Mouse (Mus musculus): ENCODE measurements at regions not wholly inside any gene's neighbourhood (a gene's known extent, or its start where the extent isn't known, plus 50 kb on each side); places are given as distances from the start of the nearest gene placed in this dataset.

GRCm38 (mm10) chr14:71936373-71937156, 555.1 kb downstream of the Gm9195 start:
- intact Hi-C loops (cut with DNase I) = no loop called here

DNA sequence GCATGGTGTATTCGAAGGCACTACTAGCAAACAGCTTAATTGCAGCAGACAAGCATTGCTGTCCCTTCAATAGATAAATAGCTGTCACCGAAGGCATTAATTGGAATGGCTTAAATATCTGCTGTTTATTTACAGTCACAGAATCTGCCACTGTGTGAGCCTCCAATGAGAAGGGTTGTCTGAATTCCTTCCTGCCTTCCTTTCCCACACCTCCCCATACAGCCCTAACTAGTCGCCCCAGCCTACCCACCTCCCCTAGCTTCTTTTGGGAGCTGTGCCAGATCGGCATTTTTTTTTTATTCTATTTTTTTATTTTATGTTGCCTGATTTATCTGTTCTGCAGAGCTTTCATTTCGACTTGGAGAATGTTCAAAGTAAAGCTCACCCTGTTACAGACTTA, 575.7 kb downstream of the Gm9195 start:
- intact Hi-C loops (cut with DNase I) = no loop called here
- DNase-seq = no peak

More at GRCm38 (mm10) chr14:71936373-71937156, 555.1 kb downstream of the Gm9195 start:
- DNase-seq = no peak

GRCm38 (mm10) chr14:71910936-71911335, 580.7 kb downstream of the Gm9195 start:
- intact Hi-C loops (cut with DNase I) = no loop called here

GRCm38 (mm10) chr14:71895468-71895867, 596.2 kb downstream of the Gm9195 start:
- DNase-seq = no peak
- intact Hi-C loops (cut with DNase I) = no loop called here

More at GRCm38 (mm10) chr14:71910936-71911335, 580.7 kb downstream of the Gm9195 start:
- DNase-seq = no peak

DNA sequence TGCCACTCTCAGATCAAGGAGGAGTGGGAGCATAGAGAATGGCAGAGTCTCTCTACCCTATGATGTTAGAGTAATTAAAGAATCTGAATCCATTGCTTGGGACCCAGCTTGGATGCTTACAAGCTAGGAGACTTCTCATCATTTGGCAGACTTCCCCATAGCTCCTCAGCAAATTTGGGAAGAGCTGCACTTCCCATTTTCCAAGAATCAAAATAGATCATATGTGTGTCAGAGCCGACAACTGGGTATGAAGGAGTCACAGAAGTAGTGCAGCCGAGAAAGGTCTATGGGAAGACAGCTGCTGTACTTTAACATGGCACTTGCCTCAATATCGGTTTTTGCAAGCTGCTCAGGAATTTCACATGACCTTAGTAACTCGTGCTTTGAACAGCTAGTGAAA, 596.8 kb downstream of the Gm9195 start:
- intact Hi-C loops (cut with DNase I) = no loop called here

DNA sequence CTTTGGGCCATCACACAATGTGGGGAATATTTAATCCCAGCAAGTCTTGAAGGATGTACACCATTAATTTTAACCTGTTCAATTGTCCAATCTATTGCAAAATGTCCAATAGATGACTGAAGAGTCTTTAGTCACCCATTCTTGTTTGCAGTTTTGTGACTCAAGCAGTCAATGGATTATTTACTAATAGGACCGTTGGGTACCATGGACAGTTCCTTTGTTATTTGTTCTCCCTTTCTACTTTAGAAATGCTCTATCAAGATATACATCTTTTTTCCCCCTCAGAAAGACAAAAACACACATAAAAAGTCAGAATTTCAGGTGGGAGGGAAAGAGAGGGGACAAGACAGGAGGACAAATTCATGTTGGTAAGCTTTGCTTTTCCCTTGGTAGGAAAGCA, 598.3 kb downstream of the Gm9195 start:
- intact Hi-C loops (cut with DNase I) = no loop called here

More for the DNA sequence above, 596.8 kb downstream of the Gm9195 start:
- no peak for DNase-seq

DNA sequence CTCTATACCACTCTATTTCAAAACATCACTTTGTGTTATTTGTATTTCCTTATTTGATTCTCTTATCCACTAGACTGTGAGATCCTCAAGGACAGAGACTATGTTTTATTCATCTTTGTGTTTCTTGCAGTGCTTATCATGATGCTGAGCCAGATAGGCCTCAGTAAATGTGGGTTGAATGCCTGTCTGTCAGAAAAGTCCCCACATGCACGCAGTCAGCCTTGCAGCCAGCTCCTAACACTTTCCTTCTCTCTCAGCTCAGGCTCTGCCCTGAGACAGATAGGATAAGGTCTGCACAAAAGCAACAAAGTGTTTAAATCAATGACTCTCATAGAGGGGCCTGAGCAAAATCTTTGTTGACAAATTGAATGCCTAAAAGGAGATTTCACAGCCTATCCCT, 600.0 kb downstream of the Gm9195 start:
- intact Hi-C loops (cut with DNase I) = no loop called here
- DNase-seq = no peak

More for the DNA sequence above, 598.3 kb downstream of the Gm9195 start:
- no peak for DNase-seq

- intact Hi-C loops (cut with DNase I) = no loop called here
- DNase-seq = no peak
Measured at GRCm38 (mm10) chr14:71882871-71883270, 608.8 kb downstream of the Gm9195 start.

- intact Hi-C loops (cut with DNase I) = no loop called here
Measured at GRCm38 (mm10) chr14:71845546-71845945, 646.1 kb downstream of the Gm9195 start.

DNA sequence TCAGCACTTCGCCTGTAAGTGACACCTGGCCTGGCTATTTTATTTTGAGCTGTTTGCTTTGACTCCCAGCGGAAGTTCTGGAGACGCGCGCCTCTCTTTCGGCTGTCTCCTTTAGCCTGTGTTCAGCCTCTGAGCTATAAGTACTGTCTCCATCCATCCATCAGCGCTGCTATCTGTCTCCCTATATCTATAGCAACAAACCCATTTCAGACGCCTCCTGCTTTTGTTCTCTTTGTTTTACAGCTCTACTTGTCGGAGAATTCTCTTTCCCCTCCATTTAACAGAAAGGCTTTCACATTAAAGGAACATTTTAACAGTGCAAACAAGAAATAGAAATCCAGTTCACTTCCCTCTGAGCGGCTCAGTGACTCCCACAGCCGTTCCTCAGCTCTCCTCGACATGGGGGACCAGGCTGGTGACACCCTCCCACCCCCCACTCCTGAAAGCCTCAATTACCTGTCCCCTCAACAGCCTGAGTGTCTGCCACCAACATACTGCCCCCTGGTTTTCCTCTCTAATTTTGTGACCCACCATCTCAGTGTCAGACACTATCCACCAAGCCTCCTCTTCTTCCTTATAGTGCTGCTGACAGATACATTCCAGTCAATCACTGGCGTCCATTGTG, 682.7 kb downstream of the Gm9195 start:
- intact Hi-C loops (cut with DNase I) = no loop called here
- DNase-seq = no peak

More at GRCm38 (mm10) chr14:71845546-71845945, 646.1 kb downstream of the Gm9195 start:
- DNase-seq = no peak

GRCm38 (mm10) chr14:71805624-71806023, 686.0 kb downstream of the Gm9195 start:
- intact Hi-C loops (cut with DNase I) = no loop called here
- DNase-seq = no peak

GRCm38 (mm10) chr14:71799861-71800260, 691.8 kb downstream of the Gm9195 start:
- intact Hi-C loops (cut with DNase I) = no loop called here

GRCm38 (mm10) chr14:71795713-71796112, 695.9 kb downstream of the Gm9195 start:
- DNase-seq = no peak
- intact Hi-C loops (cut with DNase I) = no loop called here

More at GRCm38 (mm10) chr14:71799861-71800260, 691.8 kb downstream of the Gm9195 start:
- DNase-seq = no peak

GRCm38 (mm10) chr14:71776990-71777525, 714.6 kb downstream of the Gm9195 start:
- DNase-seq = no peak
- intact Hi-C loops (cut with DNase I) = no loop called here

- DNase-seq = no peak
- intact Hi-C loops (cut with DNase I) = no loop called here
Measured at GRCm38 (mm10) chr14:71766856-71767255, 724.8 kb downstream of the Gm9195 start.

GRCm38 (mm10) chr14:71728542-71728941, 763.1 kb downstream of the Gm9195 start:
- intact Hi-C loops (cut with DNase I) = no loop called here
- DNase-seq = no peak

DNA sequence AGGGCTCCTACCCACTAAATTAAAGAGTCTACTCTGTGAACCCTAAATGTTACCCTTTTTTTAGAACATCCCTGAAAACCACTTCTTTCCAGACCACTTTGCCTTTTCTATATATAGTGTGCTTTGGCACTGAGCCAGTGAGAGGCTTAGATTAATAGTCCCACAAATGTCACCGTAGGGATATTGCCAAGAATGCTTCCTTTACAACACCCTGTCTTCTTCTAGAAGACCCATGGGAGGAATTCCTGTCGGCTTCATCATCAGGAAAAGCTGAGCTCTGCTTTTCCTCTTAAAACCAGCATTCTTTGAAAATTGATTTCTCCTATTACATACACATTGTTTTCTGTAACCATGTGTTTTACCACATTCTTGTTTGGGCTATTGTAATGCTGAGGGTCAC, 768.1 kb downstream of the Gm9195 start:
- no peak for DNase-seq
- intact Hi-C loops (cut with DNase I) = no loop called here

DNA sequence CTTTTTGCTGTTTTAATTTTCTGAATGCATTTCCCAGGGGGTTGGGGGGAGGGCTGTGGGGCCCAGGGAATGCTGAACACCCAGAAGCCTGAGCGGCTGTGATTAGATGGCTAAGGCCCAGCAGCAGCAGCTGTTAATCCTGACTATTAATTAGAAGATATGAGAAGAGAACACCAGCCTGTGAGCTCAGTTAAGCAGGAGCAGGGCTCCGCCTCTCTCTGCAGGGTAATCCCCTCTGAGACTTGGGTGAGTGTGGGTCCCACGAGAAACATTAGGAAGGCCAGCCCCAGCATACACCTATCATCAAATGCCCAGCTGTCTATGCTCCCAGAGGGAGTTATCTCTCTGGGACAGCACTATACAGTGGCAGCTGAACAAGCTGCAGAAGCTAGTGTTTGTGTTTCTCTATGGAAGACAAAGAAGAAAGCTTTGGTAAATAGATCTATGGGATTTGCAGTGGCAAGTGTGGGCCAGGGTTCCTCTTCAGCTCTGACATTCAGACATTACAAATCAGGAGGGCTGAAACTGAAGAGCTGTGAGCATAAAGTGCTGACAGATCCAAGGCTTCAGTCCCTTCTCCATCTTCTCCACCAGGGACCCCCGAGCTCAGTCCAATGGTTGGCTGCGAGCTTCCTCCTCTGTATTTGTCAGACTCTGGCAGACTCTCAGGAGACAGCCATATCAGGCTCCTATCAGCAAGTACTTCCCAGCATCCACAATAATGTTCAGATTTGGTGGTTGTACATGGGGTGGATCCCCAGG, 781.9 kb downstream of the Gm9195 start:
- intact Hi-C loops (cut with DNase I) = no loop called here
- no peak for DNase-seq

DNA sequence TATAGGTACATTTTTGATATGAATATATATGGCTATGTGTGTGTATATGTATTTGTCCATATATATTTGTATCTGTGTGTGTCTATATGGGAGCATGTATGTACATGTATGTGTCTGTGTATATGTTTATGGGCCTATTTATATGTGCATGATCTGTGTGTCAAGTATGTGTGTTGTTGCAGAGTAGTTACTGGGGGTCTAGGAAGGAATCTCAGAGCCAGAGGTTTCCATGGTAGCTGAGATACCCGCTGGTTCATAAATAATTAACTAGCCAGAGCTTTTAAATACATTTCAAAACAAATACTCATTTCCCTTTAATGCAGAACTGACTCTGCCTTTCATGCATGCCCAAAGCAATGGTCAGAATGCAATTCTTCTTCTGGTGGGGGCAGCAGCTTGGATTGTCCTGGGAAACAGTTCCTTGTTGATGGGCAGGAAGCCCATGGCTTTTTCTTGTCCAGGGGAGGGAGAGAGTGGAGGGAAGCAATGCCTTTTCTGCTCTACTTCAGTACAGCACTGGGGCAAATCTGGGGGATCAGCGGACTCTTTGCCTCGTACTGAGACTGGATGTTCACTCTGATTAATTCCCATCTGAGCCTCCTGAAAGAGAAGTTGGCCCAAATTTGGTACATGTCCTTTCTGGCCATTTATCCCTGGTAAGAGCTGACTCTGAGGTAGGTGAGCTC, 798.7 kb downstream of the Gm9195 start:
- intact Hi-C loops (cut with DNase I) = no loop called here
- DNase-seq = no peak

DNA sequence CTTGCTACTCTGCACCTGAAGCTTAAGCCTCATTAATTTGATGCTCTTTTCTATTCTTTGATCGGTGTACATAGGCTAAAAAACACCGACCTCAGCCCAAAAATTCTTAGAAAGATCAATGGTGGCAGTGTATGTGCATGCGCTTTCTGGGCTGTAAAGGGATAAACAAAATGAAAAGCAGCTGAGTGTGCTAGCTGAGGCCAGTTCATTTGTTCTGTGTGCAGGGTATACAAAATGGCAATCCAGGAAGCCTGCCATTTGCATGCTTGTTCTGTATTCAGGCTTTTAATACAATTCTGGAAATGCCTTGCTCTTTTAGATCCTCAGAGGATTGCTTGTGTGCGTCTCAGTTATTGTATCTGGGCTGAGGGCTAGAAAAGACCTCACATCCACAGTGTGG, 817.1 kb downstream of the Gm9195 start:
- intact Hi-C loops (cut with DNase I) = no loop called here
- no peak for DNase-seq

Data from gastrocnemius, postnatal 36 days (tissue).